Mouse (Mus musculus) lung, postnatal 0 days (tissue): ENCODE results near the gene Sh2b1. TPM values are rescaled to one million over a fixed set of nuclear protein-coding genes. Genes with fewer than 3 reads are reported as not detected.
A peak's percentile ranks its signal among the peaks of the same experiment; 100 is the strongest.

Experiments used
- ATAC-seq: fragments of 200-750 bp; cut with Nextera tagmentation; 2 replicates; pipeline ENCODE4 v1.8.0; 2017; ENCODE audit warnings: moderate library complexity
- DNase-seq: peaks from one replicate; pipeline ENCODE4 v3.0.0-alpha.2; 2016; ENCODE audit warnings: low spot score
- H3K27ac ChIP-seq: fragments of 300-500 bp; sonication (generic); 2 replicates; pipeline ENCODE4 v1.5.1; 2014; ENCODE audit warnings: antibody characterized with exemption, mild to moderate bottlenecking, low read length, mixed read lengths
- H3K27me3 ChIP-seq: fragments of 300-500 bp; sonication (generic); replicated peaks from 2 replicates; pipeline ENCODE4 v1.6.1; 2014; ENCODE audit warnings: low read length, mixed read lengths; ENCODE audit not compliant: insufficient read depth
- H3K36me3 ChIP-seq: fragments of 300-500 bp; sonication (generic); 2 replicates; pipeline ENCODE4 v1.6.1; 2014; ENCODE audit warnings: low read length, mixed read lengths; ENCODE audit not compliant: insufficient read depth
- H3K4me1 ChIP-seq: fragments of 300-500 bp; sonication (generic); 2 replicates; pipeline ENCODE4 v1.6.1; 2014; ENCODE audit warnings: antibody characterized with exemption, low read depth, low read length, mixed read lengths; ENCODE audit not compliant: insufficient read depth
- H3K4me2 ChIP-seq: fragments of 300-500 bp; sonication (generic); replicated peaks from 2 replicates; pipeline ENCODE4 v1.6.1; 2014; ENCODE audit warnings: low read depth, mild to moderate bottlenecking, low read length, moderate library complexity, mixed read lengths
- H3K4me3 ChIP-seq: fragments of 300-500 bp; sonication (generic); 2 replicates; pipeline ENCODE4 v1.5.1; 2014; ENCODE audit warnings: low read depth, low read length
- H3K9ac ChIP-seq: fragments of 300-500 bp; sonication (generic); replicated peaks from 2 replicates; pipeline ENCODE4 v1.6.1; 2014; ENCODE audit warnings: low read depth, mild to moderate bottlenecking
- H3K9me3 ChIP-seq: fragments of 300-500 bp; sonication (generic); 2 replicates; pipeline ENCODE4 v1.6.1; 2016; ENCODE audit warnings: low read length, mixed read lengths
- CTCF ChIP-seq: IDR thresholded peaks from 2 replicates; pipeline ENCODE4 v1.5.1; 2016; ENCODE audit warnings: antibody characterized with exemption, mild to moderate bottlenecking
- EP300 ChIP-seq: IDR thresholded peaks from 2 replicates; pipeline ENCODE4 v1.6.1; 2016; ENCODE audit warnings: antibody characterized with exemption, mild to moderate bottlenecking, control low read depth
- WGBS: fragments of 180-500 bp; shearing (Covaris S2); extraction: QIAGEN DNeasy Blood & Tissue Kit; methylation state at CpG from one replicate; pipeline ENCODE4 v1.1.7; 2014; 5-methylcytosine and 5-hydroxymethylcytosine counted together
- polyA plus RNA-seq: library from polyadenylated mRNA; unstranded; fragments of >200 nt; fragmentation: Nextera tagmentation; extraction: Ambion mirVana; gene quantifications from 2 replicates; pipeline ENCODE4 v1.2.1, GENCODE M21; 2015

The Sh2b1 gene
- polyA plus RNA-seq, 1 experiment from 2014 or later = 25.6 TPM

- peaks cover 16% of the 10 kb centered on the region for H3K36me3 ChIP-seq
Observed at GRCm38 (mm10) chr7:126466707-126467106, 8.5 kb downstream of the Sh2b1 start.

GRCm38 (mm10) chr7:126466116-126466515 lies 9.1 kb downstream of the Sh2b1 start:
- no peak for ATAC-seq
- Histone ChIP-seq H3K27ac (peak overlapping the region; percentile 32; the same call in 1 of the 2 replicates), H3K9ac (no peak overlapping the region)

More at GRCm38 (mm10) chr7:126466707-126467106, 8.5 kb downstream of the Sh2b1 start:
- H3K27ac ChIP-seq = no peak overlapping the region
- H3K4me3 ChIP-seq = no peak overlapping the region
- H3K9me3 ChIP-seq = no peaks in the 10 kb centered on the region
- TF ChIP-seq CTCF = no peak
- TF ChIP-seq EP300 = no peak
- WGBS = 77% methylated on average over 5 of the region's 5 CpGs
- H3K9ac ChIP-seq = no peak overlapping the region
- ATAC-seq (no peak), DNase-seq (no peak)
- H3K27me3 ChIP-seq = no peaks in the 10 kb centered on the region
- H3K4me1 ChIP-seq = no peaks in the 10 kb centered on the region
- no peak overlapping the region for H3K4me2 ChIP-seq

GRCm38 (mm10) chr7:126465246-126466030 lies 9.8 kb downstream of the Sh2b1 start:
- H3K4me3 ChIP-seq = no peak overlapping the region
- H3K4me2 ChIP-seq = no peak overlapping the region
- H3K9ac ChIP-seq = no peak overlapping the region
- 29% methylated on average over 7 of the region's 7 CpGs for WGBS
- DNase-seq = peak; percentile 51
- no peaks in the 10 kb centered on the region for H3K9me3 ChIP-seq
- peaks cover 8% of the 10 kb centered on the region for H3K36me3 ChIP-seq
- TF ChIP-seq EP300 (no peak), CTCF (no peak)
- peak; percentile 58 for ATAC-seq
- H3K27ac ChIP-seq = no peak overlapping the region
- H3K4me1 ChIP-seq = no peaks in the 10 kb centered on the region
- no peaks in the 10 kb centered on the region for H3K27me3 ChIP-seq

More at GRCm38 (mm10) chr7:126466116-126466515, 9.1 kb downstream of the Sh2b1 start:
- H3K9me3 ChIP-seq = no peaks in the 10 kb centered on the region
- H3K4me1 ChIP-seq = no peaks in the 10 kb centered on the region
- no peak for DNase-seq
- 48% methylated on average over 9 of the region's 9 CpGs for WGBS
- H3K4me3 ChIP-seq = no peak overlapping the region
- no peaks in the 10 kb centered on the region for H3K27me3 ChIP-seq
- H3K4me2 ChIP-seq = no peak overlapping the region
- H3K36me3 ChIP-seq = peaks cover 10% of the 10 kb centered on the region
- TF ChIP-seq CTCF (no peak), EP300 (no peak)

GRCm38 (mm10) chr7:126464836-126465235 lies 10.4 kb downstream of the Sh2b1 start:
- ATAC-seq = no peak

GRCm38 (mm10) chr7:126464121-126464520 lies 11.1 kb downstream of the Sh2b1 start:
- no peak overlapping the region for H3K27ac ChIP-seq
- H3K4me3 ChIP-seq = no peak overlapping the region
- H3K4me1 ChIP-seq = no peaks in the 10 kb centered on the region
- no peak overlapping the region; the same call in 1 of the 2 replicates for H3K9ac ChIP-seq
- H3K27me3 ChIP-seq = no peaks in the 10 kb centered on the region
- H3K36me3 ChIP-seq = peaks cover 8% of the 10 kb centered on the region
- WGBS = 58% methylated on average over 4 of the region's 4 CpGs
- H3K9me3 ChIP-seq = no peaks in the 10 kb centered on the region
- DNase-seq (peak; percentile 19), ATAC-seq (no peak)
- no peak overlapping the region for H3K4me2 ChIP-seq
- TF ChIP-seq EP300 = no peak
- TF ChIP-seq CTCF = no peak

More at GRCm38 (mm10) chr7:126464836-126465235, 10.4 kb downstream of the Sh2b1 start:
- Histone ChIP-seq H3K4me2 (no peak overlapping the region), H3K4me3 (no peak overlapping the region), H3K9ac (no peak overlapping the region), H3K36me3 (peaks cover 8% of the 10 kb centered on the region), H3K9me3 (no peaks in the 10 kb centered on the region), H3K27ac (no peak overlapping the region), H3K4me1 (no peaks in the 10 kb centered on the region), H3K27me3 (no peaks in the 10 kb centered on the region)
- DNase-seq = no peak
- 31% methylated on average over 5 of the region's 5 CpGs for WGBS
- TF ChIP-seq EP300 (no peak), CTCF (no peak)

GRCm38 (mm10) chr7:126463547-126463946 lies 11.7 kb downstream of the Sh2b1 start:
- H3K4me3 ChIP-seq = no peak overlapping the region
- H3K9ac ChIP-seq = no peak overlapping the region
- H3K4me2 ChIP-seq = no peak overlapping the region
- H3K9me3 ChIP-seq = no peaks in the 10 kb centered on the region
- TF ChIP-seq CTCF = no peak
- no peak for TF ChIP-seq EP300
- 58% methylated on average over 4 of the region's 4 CpGs for WGBS
- ATAC-seq (no peak), DNase-seq (no peak)
- H3K27me3 ChIP-seq = no peaks in the 10 kb centered on the region
- H3K27ac ChIP-seq = no peak overlapping the region
- H3K36me3 ChIP-seq = peaks cover 5% of the 10 kb centered on the region
- H3K4me1 ChIP-seq = no peaks in the 10 kb centered on the region
